Mouse (Mus musculus): ENCODE measurements around the gene Lmx1a. TPM values are rescaled to one million over a fixed set of nuclear protein-coding genes. Genes with fewer than 3 reads are reported as not detected.

Gene Lmx1a
- polyA plus RNA-seq, 1 experiment = not detected

DNA sequence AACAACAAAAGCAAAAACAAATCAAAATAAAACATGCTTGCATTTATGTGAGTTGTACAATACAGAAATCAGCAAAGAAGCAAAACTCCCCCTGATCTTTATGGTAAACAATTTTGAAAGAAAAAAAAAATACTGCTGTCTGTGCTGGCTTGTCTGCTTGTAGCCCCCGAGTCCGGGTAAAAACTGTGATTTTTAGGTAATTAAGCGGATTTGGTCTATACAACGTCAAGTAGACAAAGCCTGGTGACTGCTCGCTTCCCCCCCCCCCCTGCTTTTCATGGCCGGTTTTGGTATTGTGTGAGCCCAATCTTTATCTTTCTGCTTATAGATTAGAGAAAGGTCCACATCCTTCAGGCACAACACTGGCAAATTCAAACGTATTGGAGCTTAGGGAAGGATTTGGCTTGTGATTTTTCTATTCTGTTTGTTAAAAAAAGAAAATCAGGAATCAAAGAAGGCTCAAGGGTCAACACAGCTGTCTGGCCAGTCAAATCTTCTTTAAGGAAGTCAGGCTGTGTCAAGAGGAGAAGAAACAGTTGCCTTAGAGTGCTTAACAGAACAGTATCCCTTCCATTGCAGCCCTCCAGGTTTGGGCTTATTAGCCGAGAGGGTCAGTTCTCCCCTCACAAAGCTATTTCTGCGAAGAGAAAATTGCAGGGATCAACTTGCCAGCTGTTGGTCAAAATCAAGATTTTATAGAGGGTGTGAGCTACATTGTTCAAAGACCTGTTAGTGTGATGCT lies 4.6 kb downstream of the Lmx1a start:
- DNase-seq (ENCODE audit: extremely low spot score in 1 of 2, low spot score in 1 of 2) = no peak

DNA sequence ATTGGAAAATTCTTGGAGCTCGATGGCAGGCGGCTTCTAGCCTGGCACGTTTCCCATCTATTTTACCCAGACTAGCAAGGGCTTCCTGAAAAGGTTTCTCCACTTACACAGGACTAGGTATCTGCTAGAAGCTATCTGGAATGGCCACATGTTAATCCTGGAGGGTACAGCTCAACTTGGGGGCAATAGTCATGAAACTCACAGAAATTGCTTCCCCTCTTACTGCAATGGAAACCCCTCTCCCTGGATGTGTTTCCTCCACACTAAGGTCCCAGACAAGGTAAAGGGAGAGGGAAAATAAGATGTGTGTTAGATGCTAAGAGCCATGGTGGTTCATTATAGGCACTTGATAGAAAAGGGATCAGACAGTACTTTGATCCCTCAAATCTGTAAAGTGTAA lies 5.7 kb downstream of the Lmx1a start:
- DNase-seq (ENCODE audit: extremely low spot score in 1 of 2, low spot score in 1 of 2) = no peak

DNA sequence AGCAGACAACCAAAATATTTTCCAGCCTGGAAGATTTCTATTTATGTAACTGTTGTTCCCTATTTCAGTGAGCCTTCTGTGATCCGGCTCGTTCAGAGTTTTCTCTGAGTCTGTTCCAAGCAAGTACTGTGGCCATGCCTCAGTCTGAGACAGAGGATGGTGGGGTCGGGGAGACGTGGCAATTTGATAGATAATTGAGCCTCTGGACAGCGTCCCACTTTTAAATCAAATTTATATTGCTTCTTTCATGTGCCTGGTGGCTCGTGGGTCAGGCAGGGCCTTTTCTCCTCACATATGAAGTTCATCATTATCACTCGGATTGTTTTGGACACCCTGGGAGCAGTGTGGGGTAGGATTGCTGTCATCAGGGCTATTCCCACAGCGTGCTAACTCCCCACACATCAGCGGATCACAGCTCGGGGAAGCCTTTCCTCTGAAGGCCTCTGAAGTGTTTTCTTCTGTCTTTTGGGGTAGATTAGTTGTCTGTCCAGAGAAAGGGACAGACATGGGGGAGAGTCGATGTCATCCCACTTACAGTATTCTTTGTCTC lies 6.9 kb downstream of the Lmx1a start:
- no peak for DNase-seq (ENCODE audit: extremely low spot score in 1 of 2, low spot score in 1 of 2)

DNA sequence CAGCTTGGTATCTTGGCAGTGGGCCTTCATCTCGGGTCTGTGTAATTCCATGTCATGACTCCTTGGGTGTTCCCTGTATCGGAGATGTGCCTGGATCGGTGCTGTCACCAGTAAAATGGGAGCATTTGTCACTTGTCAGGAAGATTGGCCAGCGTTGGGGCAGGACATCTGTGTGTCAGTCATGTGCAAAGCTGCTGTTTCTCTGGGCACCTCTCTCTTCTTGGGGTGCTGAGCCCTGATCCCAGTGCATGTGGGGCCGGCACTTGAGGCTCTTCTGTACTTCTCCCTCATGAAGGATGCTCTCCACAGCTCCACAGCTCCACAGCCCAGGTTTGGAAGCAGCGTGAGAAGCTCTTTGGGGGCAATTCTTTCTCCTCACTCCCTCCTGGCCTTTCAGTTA lies 10.7 kb downstream of the Lmx1a start:
- no peak for DNase-seq (ENCODE audit: extremely low spot score in 1 of 2, low spot score in 1 of 2)

DNA sequence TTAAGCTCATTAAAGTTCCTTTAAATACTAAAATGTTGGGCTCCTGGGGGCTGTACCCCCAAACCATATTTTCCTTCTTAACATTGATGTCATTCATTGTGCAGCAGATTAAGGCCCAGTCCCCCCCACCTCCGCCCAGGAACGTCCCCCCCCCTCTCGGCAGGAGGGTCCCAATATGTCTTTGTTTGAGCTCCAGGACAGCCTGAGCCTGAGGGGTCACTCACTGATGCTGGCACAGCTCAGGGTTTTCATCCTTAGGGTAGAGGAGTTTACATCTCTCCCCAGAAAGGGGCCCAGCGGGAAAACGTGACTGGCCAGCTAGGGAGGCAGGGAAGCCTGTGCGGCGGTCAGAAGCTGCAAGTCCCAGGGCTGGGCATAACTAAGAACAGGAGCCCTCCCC lies 11.2 kb downstream of the Lmx1a start:
- no peak for DNase-seq (ENCODE audit: extremely low spot score in 1 of 2, low spot score in 1 of 2)

DNA sequence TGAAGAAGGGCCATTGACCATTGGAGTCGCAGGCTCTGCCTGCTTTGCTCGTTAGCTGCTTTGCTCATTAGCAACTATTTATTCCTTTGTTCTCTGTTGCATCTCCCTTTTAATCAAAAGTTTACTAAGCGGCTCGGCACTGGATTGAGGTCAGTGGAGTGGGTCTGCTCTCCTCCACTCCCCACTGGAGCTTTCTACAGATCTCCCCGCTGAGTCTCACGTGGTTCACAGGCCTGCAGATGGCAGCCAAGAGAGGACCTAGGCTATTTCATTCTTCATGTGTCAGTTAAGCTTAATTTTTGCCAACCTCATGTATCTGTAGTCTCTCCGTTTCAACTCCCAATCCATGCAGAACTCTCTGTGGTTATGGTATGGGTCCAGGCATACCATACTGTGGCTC lies 16.5 kb downstream of the Lmx1a start:
- no peak for DNase-seq (ENCODE audit: extremely low spot score in 1 of 2, low spot score in 1 of 2)

DNA sequence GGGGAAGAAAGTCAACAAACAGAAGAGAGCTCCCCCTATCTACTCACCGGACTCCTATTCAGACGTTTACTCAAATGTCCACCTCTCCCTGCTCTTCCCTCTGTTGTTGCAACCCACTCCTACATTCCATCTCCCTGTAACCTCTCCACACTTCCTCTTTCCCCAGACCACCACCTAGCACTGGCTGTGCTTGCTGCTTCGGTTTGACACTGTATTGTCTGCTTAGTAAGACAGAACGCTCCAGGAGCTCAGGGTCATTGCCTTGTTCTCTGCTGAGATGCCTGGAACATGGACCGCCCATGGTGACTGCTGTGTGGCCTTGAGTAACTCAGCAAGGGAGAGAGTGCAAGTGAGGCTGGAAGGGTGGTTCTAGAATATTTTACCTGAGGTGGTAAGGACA lies 19.7 kb downstream of the Lmx1a start:
- no peak for DNase-seq (ENCODE audit: extremely low spot score in 1 of 2, low spot score in 1 of 2)

DNA sequence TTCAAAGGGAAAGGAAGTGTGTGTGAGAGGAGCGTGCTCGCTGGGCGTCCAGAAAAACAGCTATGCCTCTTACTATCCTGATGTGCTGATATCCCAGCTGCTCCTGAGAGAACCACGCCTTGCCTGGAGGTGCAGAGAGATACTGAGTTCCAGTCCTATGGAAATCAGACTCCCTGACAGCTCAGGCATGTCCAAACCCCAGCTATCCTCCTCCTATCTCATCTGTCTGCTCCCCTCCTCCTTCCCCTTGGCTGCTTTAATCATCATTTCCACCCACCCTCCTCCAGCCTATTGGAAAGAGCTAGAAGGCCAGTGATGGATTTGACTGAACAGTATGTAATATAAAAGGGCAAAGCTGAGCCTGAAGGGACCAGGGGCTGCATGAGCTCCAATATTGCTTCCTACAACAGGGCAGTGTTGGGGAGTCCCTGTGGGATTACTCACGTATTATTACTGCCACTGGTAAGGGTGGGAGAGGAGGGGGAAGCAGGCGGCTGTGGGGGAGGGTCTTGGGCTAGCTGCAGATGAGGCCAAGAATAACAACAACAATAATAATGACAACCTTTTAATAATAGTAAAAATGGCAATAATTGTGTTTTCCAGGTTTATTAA lies 26.8 kb downstream of the Lmx1a start:
- DNase-seq (ENCODE audit: extremely low spot score in 1 of 2, low spot score in 1 of 2) = no peak

DNA sequence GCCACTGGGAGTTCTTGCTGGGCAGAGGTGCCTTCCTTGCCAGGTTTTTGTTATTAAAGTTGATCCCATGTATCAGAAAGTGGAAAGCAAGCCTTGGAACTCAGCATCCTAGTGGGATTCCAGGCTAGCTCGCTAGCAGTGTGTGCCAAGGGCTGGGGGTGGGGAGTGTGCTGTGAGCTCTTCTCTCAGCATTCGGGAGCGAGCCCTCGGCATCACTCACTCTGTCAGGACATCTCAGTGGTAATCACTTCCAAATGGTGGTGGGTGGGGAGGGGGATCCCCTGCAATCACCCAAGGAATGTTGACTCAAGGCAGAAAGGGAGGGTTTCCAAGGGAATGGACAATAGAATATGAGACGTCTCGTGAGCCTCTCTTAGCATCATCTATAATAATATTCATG lies 45.4 kb downstream of the Lmx1a start:
- DNase-seq (ENCODE audit: extremely low spot score in 1 of 2, low spot score in 1 of 2) = no peak

DNA sequence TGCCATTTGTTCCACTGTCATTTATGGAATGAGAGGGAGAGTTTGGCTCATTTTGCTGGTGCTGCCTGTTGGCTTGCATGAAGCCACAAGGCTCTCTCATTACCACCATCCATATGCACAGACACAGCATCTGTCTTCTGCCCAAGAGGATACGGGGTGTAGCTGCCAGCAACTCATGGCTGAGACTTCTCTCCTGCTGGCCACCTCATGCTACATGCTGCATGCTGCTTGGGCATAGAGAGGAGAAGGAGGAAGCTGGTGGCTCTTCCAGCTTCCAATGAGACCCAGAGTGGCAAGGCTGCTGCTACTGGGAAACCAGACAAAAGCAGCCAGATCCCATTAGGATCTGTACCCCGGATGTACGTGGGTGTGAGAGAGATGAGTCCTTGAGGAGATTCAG lies 47.8 kb downstream of the Lmx1a start:
- DNase-seq (ENCODE audit: extremely low spot score in 1 of 2, low spot score in 1 of 2) = peak; percentile 2 to 7

DNA sequence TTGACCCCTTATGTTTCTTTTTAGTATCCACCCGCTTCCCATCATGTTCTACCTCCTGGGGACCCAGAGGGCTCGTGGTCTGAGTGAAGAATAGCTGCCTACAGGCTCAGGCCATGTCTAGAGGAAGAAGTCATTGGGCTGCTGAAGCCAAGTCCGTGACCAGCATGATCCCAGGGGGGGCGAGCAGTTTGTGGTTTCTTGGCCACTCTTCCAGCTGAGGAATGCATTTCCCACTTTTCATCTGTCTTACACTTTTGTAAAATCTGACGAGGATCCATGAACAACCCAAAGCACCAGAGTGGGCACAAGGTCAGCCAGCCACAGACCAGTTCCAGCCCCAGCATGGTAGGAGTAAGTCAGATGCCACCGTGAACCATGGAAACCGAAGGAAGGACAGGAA lies 50.2 kb downstream of the Lmx1a start:
- DNase-seq (ENCODE audit: extremely low spot score in 1 of 2, low spot score in 1 of 2) = no peak

DNA sequence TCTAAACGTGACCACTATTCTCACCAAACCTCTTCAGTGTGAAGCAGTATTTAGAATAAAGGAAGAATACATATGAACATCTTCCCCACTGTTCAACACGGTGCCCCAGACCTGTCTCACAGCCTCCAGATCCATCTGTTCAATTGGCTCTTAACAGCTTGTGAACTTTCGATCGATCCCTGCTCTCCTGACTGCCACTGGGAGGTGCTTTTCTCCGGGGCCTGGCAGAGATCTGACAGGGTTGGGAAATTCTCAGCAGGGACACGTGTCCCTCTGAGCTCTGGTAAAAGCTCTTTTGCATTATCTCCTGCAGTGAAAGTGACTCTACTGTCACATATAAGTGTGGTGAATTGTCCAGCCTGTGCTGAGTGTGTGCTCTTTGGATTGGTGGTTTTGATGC lies 57.6 kb downstream of the Lmx1a start:
- DNase-seq (ENCODE audit: extremely low spot score in 1 of 2, low spot score in 1 of 2) = no peak

DNA sequence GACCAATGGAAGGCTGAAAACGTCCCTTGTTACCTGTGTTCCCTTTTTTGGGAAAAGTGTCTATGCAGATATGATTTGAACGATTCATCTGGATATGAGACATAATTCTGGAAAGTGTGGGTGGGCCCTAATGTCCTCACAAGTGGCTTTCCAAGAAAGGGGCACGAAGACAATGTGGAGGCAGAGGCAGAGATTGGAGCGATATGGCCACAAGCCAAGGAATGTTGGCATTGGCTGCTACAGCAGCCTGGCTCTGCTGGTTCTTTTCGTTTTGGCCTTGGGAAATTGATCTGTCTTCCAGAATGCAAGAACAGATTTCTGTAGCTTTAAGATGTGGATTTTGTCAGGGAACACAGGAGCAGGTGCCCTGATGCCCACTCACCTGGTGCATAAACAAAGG lies 63.6 kb downstream of the Lmx1a start:
- DNase-seq (ENCODE audit: extremely low spot score in 1 of 2, low spot score in 1 of 2) = no peak

DNA sequence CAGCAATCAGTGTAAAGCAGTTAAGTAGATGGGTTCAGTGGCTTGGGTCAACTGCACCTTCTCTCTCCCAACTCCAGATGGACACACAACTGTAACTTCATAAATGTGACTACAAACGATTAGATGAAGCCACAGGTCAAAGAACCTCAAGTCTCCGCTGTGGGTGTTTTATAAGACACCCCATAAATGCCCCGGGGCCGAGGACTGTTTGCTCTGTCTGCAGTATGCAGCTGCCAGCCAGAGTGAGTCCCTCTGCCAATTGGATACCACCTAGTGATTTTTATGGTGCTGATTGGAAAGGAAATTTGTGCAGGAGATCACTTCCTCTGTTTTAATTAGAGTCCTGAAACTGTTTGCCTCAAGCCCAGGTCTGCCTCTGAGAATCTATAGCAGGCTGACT lies 65.0 kb downstream of the Lmx1a start:
- no peak for DNase-seq (ENCODE audit: extremely low spot score in 1 of 2, low spot score in 1 of 2)

DNA sequence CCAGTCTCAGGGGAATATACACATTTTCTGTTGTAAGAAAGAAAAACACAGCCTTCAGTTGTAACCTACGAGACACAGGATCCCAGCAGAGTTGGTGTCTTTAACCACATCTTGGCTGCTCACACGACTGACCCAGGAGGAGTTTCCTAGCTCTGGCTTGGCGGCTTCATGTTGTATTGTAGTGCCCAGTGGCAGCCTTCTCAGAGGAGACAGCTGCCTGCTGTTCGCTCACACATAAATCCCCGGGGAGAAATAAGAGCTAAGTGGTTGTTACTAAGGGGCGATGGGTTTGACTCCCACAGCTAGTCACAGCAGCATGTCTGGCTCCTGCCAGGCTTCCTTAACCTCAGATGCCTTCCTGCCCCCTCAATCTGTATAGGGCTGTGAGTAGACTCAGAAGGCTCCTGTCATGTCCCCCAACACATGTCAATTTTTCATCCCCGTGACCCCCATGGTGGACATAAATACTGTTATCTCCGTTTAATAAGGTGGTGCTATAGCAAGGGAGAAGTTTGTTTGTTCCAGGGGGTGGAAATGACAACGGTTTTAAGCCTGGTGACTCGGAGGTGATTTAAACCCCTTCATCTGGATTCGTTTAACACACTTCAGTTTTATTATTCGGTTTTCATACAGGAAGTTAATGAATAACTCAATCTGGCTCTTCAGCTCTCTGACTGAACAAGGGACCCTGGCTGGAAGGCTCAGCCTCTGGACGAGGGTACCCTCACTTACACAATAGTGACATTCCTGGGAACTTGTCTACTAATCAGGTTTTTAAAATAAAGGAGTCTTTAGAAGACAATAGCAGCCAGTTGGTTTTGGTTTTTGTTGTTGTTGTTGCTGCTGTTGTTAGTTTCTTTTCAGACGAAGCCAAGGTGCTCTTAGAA lies 65.8 kb downstream of the Lmx1a start:
- DNase-seq (ENCODE audit: extremely low spot score in 1 of 2, low spot score in 1 of 2) = no peak

DNA sequence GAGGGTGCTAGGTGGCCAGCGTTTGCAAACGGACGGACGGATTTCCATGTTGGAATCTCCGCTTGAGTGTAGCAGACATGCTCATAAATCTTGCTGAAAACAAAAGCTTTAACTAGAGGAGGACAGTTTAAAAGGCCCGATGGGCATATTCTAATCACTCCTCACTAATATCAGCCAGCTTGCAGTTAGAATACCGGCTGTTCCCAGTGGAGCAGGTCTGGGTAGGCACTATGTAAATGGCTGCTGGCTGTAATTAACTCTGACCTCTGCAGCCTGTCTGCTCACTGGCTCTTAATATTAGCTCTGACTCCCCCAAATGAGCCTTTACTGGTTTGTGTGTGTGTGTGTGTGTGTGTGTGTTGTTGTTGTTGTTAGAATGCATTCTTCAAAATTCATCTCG lies 69.2 kb downstream of the Lmx1a start:
- DNase-seq (ENCODE audit: extremely low spot score in 1 of 2, low spot score in 1 of 2) = no peak

DNA sequence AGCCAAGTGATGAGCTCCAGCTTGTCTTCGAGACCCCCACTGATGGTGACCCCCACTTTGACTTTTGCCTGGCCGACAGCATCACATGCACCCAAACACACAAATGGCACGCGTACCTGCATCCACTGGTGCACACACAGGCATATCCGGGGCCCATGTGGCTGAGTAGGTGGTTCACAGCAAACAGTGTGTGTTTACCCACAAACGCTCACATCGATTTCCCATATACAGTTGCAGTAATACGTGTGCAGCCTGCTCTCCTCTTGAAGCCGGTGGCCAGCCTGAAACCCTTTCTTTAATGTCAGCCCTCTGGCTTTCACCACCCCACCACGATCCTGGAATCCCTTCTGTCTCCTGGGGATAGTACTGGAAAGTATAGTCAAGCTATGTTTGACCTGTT lies 71.3 kb downstream of the Lmx1a start:
- DNase-seq (ENCODE audit: extremely low spot score in 1 of 2, low spot score in 1 of 2) = no peak

DNA sequence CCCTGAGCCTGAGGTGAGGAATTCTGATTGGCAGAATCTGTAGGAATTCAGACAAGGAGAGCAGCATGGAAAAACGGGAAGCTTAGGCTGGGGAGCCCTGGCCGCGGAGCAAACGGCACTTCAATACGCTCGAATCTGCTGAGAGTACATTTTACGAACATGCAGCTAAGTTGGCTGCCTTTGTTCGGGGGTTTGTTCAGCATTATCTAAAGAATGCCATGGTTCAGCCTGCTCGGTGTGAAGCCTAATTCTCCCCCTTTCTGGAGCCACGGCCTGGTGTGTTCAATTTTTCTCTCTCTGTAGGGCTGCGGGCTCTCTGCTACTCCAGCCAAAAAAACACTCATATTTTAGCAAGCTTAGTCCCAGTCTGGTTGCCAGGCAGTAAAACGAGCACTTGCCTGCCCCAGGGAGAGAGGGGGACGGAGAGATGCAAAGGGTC lies 72.8 kb downstream of the Lmx1a start:
- no peak for DNase-seq (ENCODE audit: extremely low spot score in 1 of 2, low spot score in 1 of 2)

DNA sequence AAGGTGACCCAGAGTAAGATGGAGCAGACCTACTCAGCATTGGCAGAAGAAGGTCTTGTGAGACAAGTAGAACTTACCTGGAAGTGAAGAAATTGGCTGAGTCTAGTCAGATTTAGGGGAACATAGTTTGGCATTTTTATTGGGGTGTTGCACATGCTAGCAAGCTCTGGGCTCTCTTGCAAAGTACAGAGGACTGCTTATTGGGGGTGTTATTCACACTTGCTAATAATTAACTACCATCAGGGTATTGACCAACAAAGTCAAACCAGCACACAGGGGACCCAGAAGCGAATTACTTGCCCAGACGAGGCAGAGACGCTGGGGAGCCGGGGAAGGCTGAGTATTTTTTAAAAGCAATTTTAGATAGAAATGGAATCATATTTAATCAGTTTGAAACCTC lies 77.6 kb downstream of the Lmx1a start:
- no peak for DNase-seq (ENCODE audit: extremely low spot score in 1 of 2, low spot score in 1 of 2)

DNA sequence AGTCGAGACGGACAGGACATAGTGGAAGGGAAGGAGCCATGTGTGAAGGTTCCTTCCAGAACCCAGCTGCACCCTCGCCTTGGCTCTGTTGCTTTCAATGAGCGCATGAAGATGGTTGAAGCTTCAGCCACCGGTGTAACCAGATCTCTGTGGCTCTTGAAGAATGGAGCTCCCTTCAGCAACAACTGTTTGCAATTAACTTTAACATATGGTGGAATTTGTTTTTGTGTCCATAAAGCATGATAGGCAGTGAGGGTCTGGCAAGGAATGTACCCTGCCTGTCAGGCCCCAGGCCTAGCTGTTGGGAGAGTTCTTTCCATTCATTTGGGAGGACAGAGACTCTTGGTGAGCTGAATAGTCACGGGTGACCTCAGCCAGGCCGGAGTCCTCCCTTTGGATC lies 81.4 kb downstream of the Lmx1a start:
- DNase-seq (ENCODE audit: extremely low spot score in 1 of 2, low spot score in 1 of 2) = no peak

DNA sequence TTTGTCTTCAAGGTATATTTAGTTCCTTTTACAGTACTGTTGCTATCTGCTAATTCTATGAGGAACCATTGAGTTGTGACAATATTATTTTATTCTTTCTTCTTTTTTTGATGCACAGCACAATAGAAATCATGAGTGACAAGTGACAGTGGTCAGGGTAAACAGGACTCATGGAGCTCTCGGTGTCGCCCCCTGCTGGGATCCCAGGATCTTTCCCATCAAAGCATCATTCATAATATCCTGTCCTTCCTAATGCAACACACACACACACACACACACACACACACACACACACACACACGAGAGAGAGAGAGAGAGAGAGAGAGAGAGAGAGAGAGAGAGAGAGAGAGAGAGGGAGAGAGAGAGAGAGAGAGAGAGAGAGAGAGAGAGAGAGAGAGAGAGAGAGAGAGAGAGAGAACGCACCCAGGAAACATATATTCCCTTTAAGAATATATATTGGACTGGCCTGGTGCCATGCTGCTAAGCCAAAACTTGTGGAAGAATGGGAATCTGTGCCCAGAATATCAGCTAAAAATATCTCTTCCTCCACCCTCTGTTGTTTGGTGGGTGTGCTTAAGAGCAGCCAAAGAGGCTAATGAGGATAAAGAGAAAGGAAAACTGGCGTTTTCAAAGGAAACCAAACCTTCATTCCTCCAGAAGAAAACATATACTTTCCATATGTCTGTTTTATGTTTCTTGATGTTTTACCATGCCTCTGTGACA lies 90.9 kb downstream of the Lmx1a start:
- peak; percentile 25 to 69 for DNase-seq (ENCODE audit: extremely low spot score in 1 of 2, low spot score in 1 of 2)
